Mouse (Mus musculus) lung, adult 2 months (tissue): ENCODE measurements around the gene AU040320.

ENCODE experiments used
- CTCF ChIP-seq: fragments of 200-500 bp; IDR thresholded peaks from 2 replicates; pipeline ENCODE4 v1.5.1; 2011; ENCODE audit warnings: mild to moderate bottlenecking, low read length, control low read depth; ENCODE audit not compliant: insufficient read depth
- POLR2A ChIP-seq: fragments of 200-500 bp; IDR thresholded peaks from 2 replicates; pipeline ENCODE4 v1.6.1; 2011; ENCODE audit warnings: low read depth, mild to moderate bottlenecking, control low read depth, low read length, borderline replicate concordance; ENCODE audit errors: extremely low read depth

DNA sequence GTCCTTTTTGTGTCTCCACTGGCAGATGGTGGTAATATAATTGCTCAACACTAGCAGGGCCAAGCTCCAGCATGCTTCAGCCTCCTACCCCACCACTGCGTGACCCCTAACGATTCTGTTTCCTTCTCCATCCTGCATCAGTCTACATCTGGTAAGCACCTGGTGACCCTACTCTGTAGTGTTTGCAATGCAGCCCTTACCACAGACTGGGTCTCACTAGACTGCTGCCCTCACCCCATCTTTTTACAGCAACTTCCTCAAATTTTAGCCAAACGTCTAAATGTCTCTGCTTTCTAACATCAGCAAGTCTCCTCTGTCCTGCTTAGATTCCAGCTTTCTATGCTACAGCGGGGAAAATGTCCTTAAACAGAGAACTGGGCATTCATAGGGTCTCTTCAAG lies 17.5 kb downstream of the AU040320 start:
- TF ChIP-seq POLR2A (no peak), CTCF (no peak)
